Mouse (Mus musculus): ENCODE measurements around the gene Aunip. TPM values are rescaled to one million over a fixed set of nuclear protein-coding genes. Genes with fewer than 3 reads are reported as not detected.
A peak's percentile ranks its signal among the peaks of the same experiment; 100 is the strongest.

Gene Aunip
- 25.5 and 28.6 TPM in 2 replicates for polyA plus RNA-seq (2016; fragmentation: Nextera tagmentation; extraction: Ambion mirVana)

GRCm38 (mm10) chr4:134510845-134511411 is at the start of gene Aunip:
TSS of gene Aunip (plus strand) at chr4:134510999.
- Histone ChIP-seq H3K9me3 (replicated peaks) (no peaks in the 10 kb centered on the region), H3K36me3 (peaks cover 20% of the 10 kb centered on the region; the same call in 1 of the 2 replicates), H3K27me3 (ENCODE audit: low read depth, poor library complexity, severe bottlenecking) (no peaks in the 10 kb centered on the region), H3K4me3 (peak within 1 kb of the TSS; percentile 72), H3K27ac (replicated peaks) (peak within 1 kb of the TSS; percentile 93), H3K4me1 (peaks cover 43% of the 10 kb centered on the region)
- peak; percentile 93 for DNase-seq (ENCODE audit: low spot score)
- WGBS, result under 1% methylated on average over 42 of the region's 42 CpGs

GRCm38 (mm10) chr4:134461252-134461651 is 49.5 kb upstream of the Aunip start:
- Histone ChIP-seq H3K27ac (replicated peaks) (0 out of 2 replicates have a peak overlapping the region, but pooled peaks have one; percentile 33), H3K4me3 (no peak overlapping the region), H3K27me3 (ENCODE audit: low read depth, poor library complexity, severe bottlenecking) (peaks cover 8% of the 10 kb centered on the region; the same call in 1 of the 2 replicates), H3K4me1 (peaks cover 21% of the 10 kb centered on the region), H3K36me3 (no peaks in the 10 kb centered on the region), H3K9me3 (replicated peaks) (no peaks in the 10 kb centered on the region)
- no peak for DNase-seq (ENCODE audit: low spot score)
- 87% methylated on average over 5 of the region's 5 CpGs for WGBS

DNA sequence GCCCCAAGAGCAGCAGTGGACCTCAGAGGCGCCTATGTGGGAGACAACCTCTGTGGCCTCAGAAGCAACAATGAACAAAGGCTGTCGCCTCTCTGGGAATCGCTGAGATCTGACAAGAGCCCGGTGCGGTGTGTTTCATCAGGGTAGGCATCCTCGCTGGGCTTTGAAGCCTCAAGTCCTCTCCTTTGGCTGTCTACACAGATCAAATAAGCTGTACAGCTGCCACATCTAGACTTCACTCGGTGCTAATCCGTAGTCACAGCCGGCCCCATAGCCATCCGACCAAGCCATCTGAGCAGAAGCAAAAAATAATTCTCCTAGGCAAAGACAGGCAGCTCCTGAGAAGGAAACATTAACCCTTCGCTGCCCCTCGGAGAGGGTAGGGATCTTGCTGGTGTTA is 45.0 kb upstream of the Aunip start:
- Histone ChIP-seq H3K27ac (replicated peaks) (peak overlapping the region; percentile 77), H3K36me3 (peaks cover 8% of the 10 kb centered on the region), H3K9me3 (replicated peaks) (no peaks in the 10 kb centered on the region), H3K4me1 (peaks cover 50% of the 10 kb centered on the region), H3K4me3 (peak overlapping the region; percentile 25), H3K27me3 (ENCODE audit: low read depth, poor library complexity, severe bottlenecking) (peaks cover 15% of the 10 kb centered on the region; the same call in 1 of the 2 replicates)
- 36% methylated on average over 12 of the region's 12 CpGs for whole genome bisulfite sequencing
- DNase-seq (ENCODE audit: low spot score), result peak; percentile 51

GRCm38 (mm10) chr4:134466381-134467262 is 44.2 kb upstream of the Aunip start:
- H3K36me3 ChIP-seq, result peaks cover 16% of the 10 kb centered on the region
- H3K9me3 ChIP-seq (replicated peaks), result no peaks in the 10 kb centered on the region
- H3K4me1 ChIP-seq, result peaks cover 52% of the 10 kb centered on the region
- WGBS, result 71% methylated on average over 11 of the region's 11 CpGs
- peak overlapping the region; percentile 96 for H3K4me3 ChIP-seq
- no peak for DNase-seq (ENCODE audit: low spot score)
- H3K27me3 ChIP-seq (ENCODE audit: low read depth, poor library complexity, severe bottlenecking), result peaks cover 15% of the 10 kb centered on the region; the same call in 1 of the 2 replicates
- H3K27ac ChIP-seq (replicated peaks), result peak overlapping the region; percentile 100

GRCm38 (mm10) chr4:134467435-134468214 is 43.2 kb upstream of the Aunip start:
- peak overlapping the region; percentile 96 for H3K4me3 ChIP-seq
- WGBS, result under 1% methylated on average over 31 of the region's 31 CpGs
- H3K27ac ChIP-seq (replicated peaks), result peak overlapping the region; percentile 100

DNA sequence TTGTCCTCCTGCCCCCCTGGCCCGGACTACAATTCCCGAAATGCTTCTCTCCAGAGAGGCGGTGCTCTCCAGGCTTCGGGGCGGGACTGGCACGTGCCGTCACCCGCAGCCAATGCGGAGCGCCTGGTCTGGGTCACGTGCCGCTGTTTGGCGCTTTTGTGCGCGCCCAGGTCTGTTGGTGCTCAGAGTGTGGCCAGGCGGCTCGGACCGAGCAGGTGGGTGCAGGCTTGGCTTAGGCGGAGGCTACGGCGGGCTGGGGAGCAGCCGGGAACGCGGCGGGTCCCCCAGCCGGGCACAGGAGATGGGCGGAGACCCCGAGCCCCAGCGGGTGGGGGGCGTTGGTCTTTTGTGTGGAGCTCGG is 42.6 kb upstream of the Aunip start, which contains the start of gene Stmn1:
Gene Stmn1 (plus strand): TSS at position 106 of the 361 bp plus-strand sequence.
- Histone ChIP-seq H3K4me3 (peak within 1 kb of the TSS; percentile 96), H3K27me3 (ENCODE audit: low read depth, poor library complexity, severe bottlenecking) (peaks cover 15% of the 10 kb centered on the region; the same call in 1 of the 2 replicates), H3K4me1 (peaks cover 52% of the 10 kb centered on the region), H3K36me3 (peaks cover 32% of the 10 kb centered on the region), H3K27ac (replicated peaks) (peak within 1 kb of the TSS; percentile 100), H3K9me3 (replicated peaks) (no peaks in the 10 kb centered on the region)
- peak; percentile 97 for DNase-seq (ENCODE audit: low spot score)
- under 1% methylated on average over 31 of the region's 31 CpGs for WGBS

More at GRCm38 (mm10) chr4:134467435-134468214, 43.2 kb upstream of the Aunip start:
- peaks cover 52% of the 10 kb centered on the region for H3K4me1 ChIP-seq
- peaks cover 15% of the 10 kb centered on the region; the same call in 1 of the 2 replicates for H3K27me3 ChIP-seq (ENCODE audit: low read depth, poor library complexity, severe bottlenecking)
- H3K36me3 ChIP-seq, result peaks cover 26% of the 10 kb centered on the region
- peak; percentile 71 for DNase-seq (ENCODE audit: low spot score)
- no peaks in the 10 kb centered on the region for H3K9me3 ChIP-seq (replicated peaks)

- WGBS, result under 1% methylated on average over 67 of the region's 68 CpGs
- H3K27me3 ChIP-seq (ENCODE audit: low read depth, poor library complexity, severe bottlenecking), result peaks cover 15% of the 10 kb centered on the region; the same call in 1 of the 2 replicates
- peak overlapping the region; percentile 96 for H3K4me3 ChIP-seq
- peak overlapping the region; percentile 100 for H3K27ac ChIP-seq (replicated peaks)
- peaks cover 52% of the 10 kb centered on the region for H3K4me1 ChIP-seq
- H3K9me3 ChIP-seq (replicated peaks), result no peaks in the 10 kb centered on the region
- peaks cover 34% of the 10 kb centered on the region for H3K36me3 ChIP-seq
- DNase-seq (ENCODE audit: low spot score), result peak; percentile 94
Observed at GRCm38 (mm10) chr4:134468578-134469266, 42.1 kb upstream of the Aunip start.

DNA sequence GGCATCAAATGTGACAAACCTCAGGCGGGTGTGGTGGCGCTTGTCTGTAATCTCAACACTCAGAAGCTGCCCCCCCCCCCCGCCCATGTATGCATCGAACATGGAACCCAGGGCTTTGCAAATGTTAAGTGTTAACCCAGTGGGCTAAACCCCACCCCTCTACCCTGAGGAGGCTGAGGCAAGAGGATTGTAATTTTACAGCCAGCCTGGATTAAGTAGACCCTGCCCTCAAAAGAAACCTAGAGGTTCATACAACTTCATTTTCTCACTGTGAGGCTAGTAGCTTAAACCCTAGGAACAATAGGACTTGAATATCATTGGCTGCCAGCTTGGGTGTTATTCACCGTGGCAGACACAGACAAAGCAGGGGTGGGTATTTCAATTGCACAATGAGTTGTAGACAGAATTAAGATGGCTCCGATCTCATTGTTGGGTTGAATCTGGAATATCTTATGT is 41.4 kb upstream of the Aunip start:
- H3K27ac ChIP-seq (replicated peaks), result peak overlapping the region; percentile 100
- H3K4me3 ChIP-seq, result peak overlapping the region; percentile 96
- H3K27me3 ChIP-seq (ENCODE audit: low read depth, poor library complexity, severe bottlenecking), result peaks cover 15% of the 10 kb centered on the region; the same call in 1 of the 2 replicates
- peak; percentile 61 for DNase-seq (ENCODE audit: low spot score)
- peaks cover 40% of the 10 kb centered on the region for H3K36me3 ChIP-seq
- 14% methylated on average over 6 of the region's 6 CpGs for WGBS
- H3K9me3 ChIP-seq (replicated peaks), result no peaks in the 10 kb centered on the region
- peaks cover 58% of the 10 kb centered on the region for H3K4me1 ChIP-seq

DNA sequence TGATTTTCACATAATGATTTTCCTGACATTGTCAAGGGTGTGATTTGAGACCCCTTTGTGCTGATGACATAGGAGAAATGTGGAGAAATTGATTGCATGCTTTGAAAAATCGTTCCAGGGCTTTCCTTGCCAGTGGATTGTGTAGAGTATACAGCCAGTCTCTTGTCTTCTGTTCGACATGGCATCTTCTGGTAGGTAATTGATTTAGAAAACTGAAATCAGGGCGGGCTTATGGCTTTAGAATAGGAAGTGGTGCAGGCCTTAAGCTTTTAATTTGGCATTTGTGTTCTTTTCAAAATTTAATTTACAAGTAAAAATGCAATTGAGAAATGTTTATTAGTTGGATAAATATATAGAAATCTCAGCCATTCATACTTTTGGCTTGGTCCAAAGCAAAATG is 40.8 kb upstream of the Aunip start:
- WGBS, result 72% methylated on average over 3 of the region's 3 CpGs
- H3K36me3 ChIP-seq, result peaks cover 47% of the 10 kb centered on the region
- H3K27me3 ChIP-seq (ENCODE audit: low read depth, poor library complexity, severe bottlenecking), result peaks cover 15% of the 10 kb centered on the region; the same call in 1 of the 2 replicates
- peak overlapping the region; percentile 100 for H3K27ac ChIP-seq (replicated peaks)
- no peak for DNase-seq (ENCODE audit: low spot score)
- H3K9me3 ChIP-seq (replicated peaks), result no peaks in the 10 kb centered on the region
- peak overlapping the region; percentile 96 for H3K4me3 ChIP-seq
- peaks cover 54% of the 10 kb centered on the region for H3K4me1 ChIP-seq

GRCm38 (mm10) chr4:134471469-134471868 is 39.3 kb upstream of the Aunip start:
- 0 out of 2 replicates have a peak, but pooled peaks cover 5% of the 10 kb centered on the region for H3K27me3 ChIP-seq (ENCODE audit: low read depth, poor library complexity, severe bottlenecking)
- H3K4me3 ChIP-seq, result peak overlapping the region; percentile 96; the same call in 1 of the 2 replicates
- peaks cover 62% of the 10 kb centered on the region for H3K36me3 ChIP-seq
- no peak overlapping the region for H3K27ac ChIP-seq (replicated peaks)
- no peaks in the 10 kb centered on the region for H3K9me3 ChIP-seq (replicated peaks)
- H3K4me1 ChIP-seq, result peaks cover 41% of the 10 kb centered on the region
- no peak for DNase-seq (ENCODE audit: low spot score)

GRCm38 (mm10) chr4:134473764-134474163 is 37.0 kb upstream of the Aunip start:
- WGBS, result 79% methylated on average over 4 of the region's 4 CpGs
- Histone ChIP-seq H3K27me3 (ENCODE audit: low read depth, poor library complexity, severe bottlenecking) (no peaks in the 10 kb centered on the region), H3K4me1 (peaks cover 34% of the 10 kb centered on the region), H3K4me3 (no peak overlapping the region), H3K27ac (replicated peaks) (no peak overlapping the region), H3K36me3 (peaks cover 74% of the 10 kb centered on the region), H3K9me3 (replicated peaks) (no peaks in the 10 kb centered on the region)
- DNase-seq (ENCODE audit: low spot score), result no peak

Measured in midbrain, embryonic 10.5 days (tissue).